Mouse (Mus musculus): ENCODE data around the gene Stk38l.

DNA sequence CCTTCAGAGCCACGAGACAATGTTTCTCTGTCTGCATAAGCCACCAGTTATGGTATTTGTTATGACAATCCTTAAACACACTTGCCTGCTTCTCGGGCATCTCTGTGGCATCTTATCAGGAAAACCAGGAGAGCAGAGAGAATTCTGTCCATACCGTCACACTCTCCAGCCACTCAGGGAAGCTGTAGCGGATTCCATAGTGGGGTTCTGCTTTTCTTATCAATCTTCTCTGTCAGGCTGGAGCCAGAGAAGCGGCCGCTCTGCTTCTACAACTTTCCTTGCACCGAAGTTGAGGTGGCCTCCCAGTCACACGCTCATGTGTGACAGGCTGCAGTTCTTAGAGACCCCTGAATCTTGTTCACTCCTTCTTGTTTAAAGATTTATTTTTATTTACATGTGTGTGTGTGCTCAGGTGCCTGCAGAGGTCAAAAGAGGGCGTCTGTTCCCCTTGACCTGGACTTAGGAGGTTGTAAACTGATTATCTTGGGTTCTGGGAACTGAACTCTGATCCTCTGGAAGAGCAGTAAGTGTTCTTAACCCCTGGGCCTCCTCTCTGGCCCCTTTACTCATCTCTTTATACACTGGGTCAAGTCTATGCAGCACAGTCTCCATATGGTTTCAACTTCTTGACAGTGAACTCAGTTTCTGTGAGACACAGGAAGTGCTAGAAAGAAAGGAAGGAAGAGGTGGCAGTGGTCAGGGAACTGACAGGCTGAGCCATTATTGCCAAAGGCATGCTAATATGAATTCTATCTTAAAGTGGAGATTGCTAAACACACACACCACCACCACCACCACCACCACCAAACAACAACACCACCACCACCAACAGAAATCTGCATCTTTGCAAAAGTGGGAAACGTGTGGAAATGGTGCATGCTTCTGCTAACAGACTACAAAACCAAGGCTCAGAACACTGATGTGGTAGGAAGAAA is 46.4 kb upstream of the Stk38l start:
- TF ChIP-seq GATA1 (IDR thresholded peaks at IDR 0.05; ENCODE audit: borderline replicate concordance, low read length) (no peak), FLI1 (IDR thresholded peaks at IDR 0.05; ENCODE audit: low read length) (no peak)
